Mouse (Mus musculus) CH12.LX (cell line): Measurements from ENCODE around the gene Rnf133.

Source experiments
- CHD2 ChIP-seq: IDR thresholded peaks from 2 replicates; pipeline ENCODE4 v1.6.1; 2011; ENCODE audit warnings: low read length, improper control_type of control experiment
- CTCF ChIP-seq, 2 experiments: IDR thresholded peaks in 1 of 2; conservative IDR thresholded peaks in 1 of 2; 2 replicates each; pipeline ENCODE4 v1.5.1; 2011 to 2012; ENCODE audit warnings: low read depth in 2 of 2, low read length in 2 of 2, improper control_type of control experiment in 1 of 2, inconsistent platforms in 1 of 2, mild to moderate bottlenecking in 1 of 2, moderate library complexity in 1 of 2
- EP300 ChIP-seq: IDR thresholded peaks from 2 replicates; pipeline ENCODE4 v1.6.1; 2011; ENCODE audit warnings: low read length, improper control_type of control experiment
- MAX ChIP-seq: IDR thresholded peaks from 2 replicates; pipeline ENCODE4 v1.6.1; 2011; ENCODE audit warnings: low read length, improper control_type of control experiment
- POLR2A ChIP-seq: IDR thresholded peaks from 2 replicates; pipeline ENCODE4 v1.6.1; 2011; ENCODE audit warnings: low read depth, mild to moderate bottlenecking, improper control_type of control experiment, low read length
- SMC3 ChIP-seq: IDR thresholded peaks from 2 replicates; pipeline ENCODE4 v1.6.1; 2011; ENCODE audit warnings: low read depth, low read length, improper control_type of control experiment
- TCF12 ChIP-seq: IDR thresholded peaks from 2 replicates; pipeline ENCODE4 v1.6.1; 2014; ENCODE audit warnings: low read depth, mild to moderate bottlenecking, inconsistent platforms, low read length, improper control_type of control experiment
- USF1 ChIP-seq: IDR thresholded peaks from 2 replicates; pipeline ENCODE4 v1.6.1; 2014; ENCODE audit warnings: low read depth, mild to moderate bottlenecking, inconsistent platforms, low read length, improper control_type of control experiment
- USF2 ChIP-seq: conservative IDR thresholded peaks from 2 replicates; pipeline ENCODE4 v1.6.1; 2011; ENCODE audit warnings: low read depth, low read length, improper control_type of control experiment
- ZNF384 ChIP-seq: IDR thresholded peaks from 2 replicates; pipeline ENCODE4 v1.6.1; 2012; ENCODE audit warnings: low read depth, low read length, improper control_type of control experiment, inconsistent platforms

DNA sequence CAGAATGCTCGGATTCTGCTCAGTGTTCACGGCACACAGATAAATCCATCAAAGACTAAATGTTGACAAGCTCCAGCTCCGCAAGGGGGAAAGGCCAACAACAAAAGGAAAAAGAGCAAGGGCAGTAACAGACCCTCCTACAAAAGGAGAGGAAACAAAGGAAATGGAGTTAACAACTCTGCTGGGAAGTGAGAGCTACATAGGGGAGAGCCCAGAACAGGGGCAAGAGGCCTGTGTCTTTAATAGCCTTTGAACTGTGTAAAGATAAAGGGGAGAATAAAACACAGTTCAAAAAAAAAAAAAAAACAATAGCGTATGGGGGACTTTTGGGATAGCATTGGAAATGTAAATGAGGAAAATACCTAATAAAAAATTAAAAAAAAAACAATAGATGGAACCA is 19.6 kb downstream of the Rnf133 start:
- TF ChIP-seq SMC3 (no peak), CTCF (conservative IDR thresholded peaks at IDR 0.05 in 1 of 2, IDR thresholded peaks at IDR 0.05 in 1 of 2; ENCODE audit: low read depth in 2 of 2, low read length in 2 of 2) (no peak), POLR2A (no peak), ZNF384 (no peak), TCF12 (no peak), CHD2 (no peak), USF2 (no peak), USF1 (no peak), EP300 (no peak), MAX (no peak)
